Mouse (Mus musculus) thymus, postnatal 4 days (tissue): ENCODE results near the gene Gm14440.
"Not testable (repeated sequence)": the region's sequence is repeated elsewhere in the genome, so short reads cannot be mapped to it uniquely, and the experiment has no call there.

Source experiments
- DNase-seq: peaks from one replicate; pipeline ENCODE4 v3.0.0; 2021

The Gm14440 gene

GRCm38 (mm10) chr2:175274825-175275224, at the start of gene Gm14440:
Gene Gm14440 (plus strand): TSS chr2:175275125.
- not testable (repeated sequence) for DNase-seq
